Mouse (Mus musculus) intestine, embryonic 16.5 days (tissue): Measurements from ENCODE around the gene Tead4. TPM values are rescaled to one million over a fixed set of nuclear protein-coding genes. Genes with fewer than 3 reads are reported as not detected.

ENCODE experiments used
- ATAC-seq: fragments of 200-750 bp; cut with Nextera tagmentation; 2 replicates; pipeline ENCODE4 v1.8.0; 2017; ENCODE audit warnings: moderate TSS enrichment, moderate library complexity
- H3K27ac ChIP-seq: fragments of 300-500 bp; sonication (generic); 2 replicates; pipeline ENCODE4 v1.5.1; 2014; ENCODE audit warnings: mild to moderate bottlenecking, low read length
- H3K27me3 ChIP-seq: fragments of 300-500 bp; sonication (generic); replicated peaks from 2 replicates; pipeline ENCODE4 v1.6.1; 2014; ENCODE audit warnings: low read length, control low read depth, mixed read lengths; ENCODE audit not compliant: control insufficient read depth, insufficient read depth
- H3K36me3 ChIP-seq: fragments of 300-500 bp; sonication (generic); 2 replicates; pipeline ENCODE4 v1.6.1; 2014; ENCODE audit warnings: low read length, control low read depth; ENCODE audit not compliant: control insufficient read depth, insufficient read depth
- H3K4me1 ChIP-seq: fragments of 300-500 bp; sonication (generic); 2 replicates; pipeline ENCODE4 v1.6.1; 2014; ENCODE audit warnings: low read length, control low read depth, mixed read lengths; ENCODE audit not compliant: control insufficient read depth, insufficient read depth
- H3K4me2 ChIP-seq: fragments of 300-500 bp; sonication (generic); 2 replicates; pipeline ENCODE4 v1.6.1; 2014; ENCODE audit warnings: low read depth, low read length, control low read depth
- H3K4me3 ChIP-seq: fragments of 300-500 bp; sonication (generic); 2 replicates; pipeline ENCODE4 v1.5.1; 2014; ENCODE audit warnings: mild to moderate bottlenecking, low read length
- H3K9ac ChIP-seq: fragments of 300-500 bp; sonication (generic); 2 replicates; pipeline ENCODE4 v1.6.1; 2014; ENCODE audit warnings: low read depth, low read length
- H3K9me3 ChIP-seq: fragments of 300-500 bp; sonication (generic); 2 replicates; pipeline ENCODE4 v1.6.1; 2016; ENCODE audit warnings: low read length, control low read depth; ENCODE audit not compliant: control insufficient read depth
- WGBS: fragments of 180-500 bp; shearing (Covaris S2); extraction: QIAGEN DNeasy Blood & Tissue Kit; methylation state at CpG from one replicate; pipeline ENCODE4 v1.1.7; 2014; 5-methylcytosine and 5-hydroxymethylcytosine counted together
- polyA plus RNA-seq: library from polyadenylated mRNA; unstranded; fragments of >200 nt; fragmentation: Nextera tagmentation; extraction: Ambion mirVana; gene quantifications from 2 replicates; pipeline ENCODE4 v1.2.1, GENCODE M21; 2015

Gene Tead4
- polyA plus RNA-seq = 2.1 and 2.3 TPM in 2 replicates

- H3K4me1 ChIP-seq = peaks cover 20% of the 10 kb centered on the region
- H3K27ac ChIP-seq = peak within 1 kb of the TSS; percentile 60
- H3K27me3 ChIP-seq = peaks cover 13% of the 10 kb centered on the region; the same call in 1 of the 2 replicates
- peaks cover 5% of the 10 kb centered on the region; the same call in 1 of the 2 replicates for H3K9me3 ChIP-seq
- peak within 1 kb of the TSS; percentile 97 for H3K4me2 ChIP-seq
- no peaks in the 10 kb centered on the region for H3K36me3 ChIP-seq
- peak within 1 kb of the TSS; percentile 75 for H3K9ac ChIP-seq
- peak within 1 kb of the TSS; percentile 73 for H3K4me3 ChIP-seq
- 0% methylated on average over 76 of the region's 81 CpGs for WGBS
- ATAC-seq = peak; percentile 94
Measured at GRCm38 (mm10) chr6:128300134-128301001, at the start of gene Tead4. Tead4 (minus strand) TSS chr6:128300823.

GRCm38 (mm10) chr6:128349711-128350110 lies 49.1 kb upstream of the Tead4 start:
- Histone ChIP-seq H3K27ac (no peak overlapping the region), H3K4me2 (no peak overlapping the region), H3K27me3 (no peaks in the 10 kb centered on the region), H3K4me3 (no peak overlapping the region), H3K9me3 (no peaks in the 10 kb centered on the region), H3K4me1 (peaks cover 3% of the 10 kb centered on the region; the same call in 1 of the 2 replicates), H3K9ac (no peak overlapping the region), H3K36me3 (0 out of 2 replicates have a peak, but pooled peaks cover 2% of the 10 kb centered on the region)
- WGBS = 48% methylated on average over 7 of the region's 7 CpGs
- no peak for ATAC-seq

DNA sequence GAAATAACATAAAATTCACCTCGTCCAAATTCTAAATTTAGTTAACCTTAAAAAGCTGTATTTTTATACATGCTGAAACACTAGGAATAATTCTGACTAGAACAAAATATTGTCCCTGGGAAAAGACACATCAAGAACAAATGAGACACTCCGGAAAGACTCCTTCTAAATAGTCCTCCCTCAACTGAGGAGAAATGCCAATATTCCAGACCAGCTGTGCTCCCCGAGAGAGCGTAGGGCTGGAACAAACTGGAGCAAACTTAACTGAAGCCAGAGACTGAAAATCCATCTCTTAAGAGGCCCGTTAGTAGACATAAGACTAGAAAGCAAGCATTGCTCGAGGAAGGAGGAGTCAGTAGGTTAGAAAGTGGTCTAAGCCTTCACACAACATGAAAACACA lies 46.2 kb upstream of the Tead4 start:
- 77% methylated on average over 6 of the region's 6 CpGs for whole genome bisulfite sequencing
- 0 out of 2 replicates have a peak, but pooled peaks cover 2% of the 10 kb centered on the region for H3K36me3 ChIP-seq
- H3K4me2 ChIP-seq = no peak overlapping the region
- no peak overlapping the region for H3K4me3 ChIP-seq
- ATAC-seq = no peak
- H3K4me1 ChIP-seq = no peaks in the 10 kb centered on the region
- no peak overlapping the region for H3K9ac ChIP-seq
- H3K9me3 ChIP-seq = no peaks in the 10 kb centered on the region
- H3K27ac ChIP-seq = no peak overlapping the region
- H3K27me3 ChIP-seq = no peaks in the 10 kb centered on the region

DNA sequence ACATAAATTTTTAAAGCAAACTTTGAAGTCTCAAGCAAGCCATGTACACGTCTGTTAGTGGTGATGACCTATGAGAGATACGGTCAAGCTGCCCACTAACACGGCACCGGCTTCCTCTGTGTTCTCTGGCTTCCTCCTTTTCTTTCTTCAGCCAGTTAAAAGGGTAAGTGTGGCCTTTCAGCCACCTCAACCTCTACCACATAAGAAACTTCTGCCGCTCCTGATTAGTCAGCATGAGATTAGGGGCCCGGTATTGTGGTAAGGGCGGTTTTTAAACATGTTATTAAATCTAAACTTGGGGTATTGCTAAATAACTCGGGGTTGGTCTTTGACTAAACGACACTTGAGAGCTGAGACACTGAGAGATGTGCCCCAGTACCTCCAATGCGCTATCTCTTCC lies 45.0 kb upstream of the Tead4 start:
- Histone ChIP-seq H3K27ac (no peak overlapping the region), H3K9me3 (no peaks in the 10 kb centered on the region), H3K27me3 (no peaks in the 10 kb centered on the region), H3K4me2 (no peak overlapping the region), H3K9ac (no peak overlapping the region), H3K4me3 (no peak overlapping the region), H3K36me3 (no peaks in the 10 kb centered on the region), H3K4me1 (no peaks in the 10 kb centered on the region)
- no peak for ATAC-seq
- 87% methylated on average over 10 of the region's 10 CpGs for WGBS

DNA sequence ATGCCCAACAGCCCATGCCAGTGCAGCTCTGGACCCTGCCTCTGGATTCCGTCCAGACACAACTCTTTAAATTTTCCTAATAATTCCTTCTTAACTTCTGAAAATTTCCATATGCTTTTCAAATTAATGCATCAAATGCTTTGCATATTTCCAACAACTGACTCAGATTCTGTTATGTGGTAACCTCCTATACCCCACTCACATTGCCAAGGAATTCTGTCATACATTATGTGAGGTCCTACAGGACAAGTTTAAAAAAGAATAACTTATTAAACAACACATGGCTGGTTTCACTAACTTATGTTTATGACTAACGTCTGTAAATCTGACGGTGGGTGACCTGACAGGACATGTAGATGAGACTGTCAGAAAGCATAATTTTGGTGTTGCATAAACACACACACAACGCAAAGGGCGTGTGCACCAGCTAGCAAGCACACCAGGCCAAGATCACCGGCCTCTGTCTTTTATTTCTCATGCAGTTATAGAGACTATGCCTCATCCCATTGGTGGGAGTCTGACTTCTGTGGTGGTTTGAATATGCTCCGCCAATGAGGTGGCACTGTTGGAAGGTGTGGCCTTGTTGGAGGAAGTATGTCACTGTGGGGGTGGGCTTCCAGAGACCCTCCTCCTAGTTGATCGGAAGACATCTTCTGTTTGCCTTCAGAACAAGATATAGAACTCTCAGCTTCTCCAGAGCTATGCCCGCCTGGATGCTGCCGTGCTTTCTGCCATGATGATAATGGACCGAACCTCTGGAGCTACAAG lies 41.5 kb upstream of the Tead4 start:
- Histone ChIP-seq H3K9me3 (no peaks in the 10 kb centered on the region), H3K27ac (no peak overlapping the region; the same call in 1 of the 2 replicates), H3K4me2 (no peak overlapping the region), H3K27me3 (no peaks in the 10 kb centered on the region), H3K4me3 (no peak overlapping the region), H3K9ac (no peak overlapping the region), H3K36me3 (no peaks in the 10 kb centered on the region), H3K4me1 (no peaks in the 10 kb centered on the region)
- WGBS = 85% methylated on average over 11 of the region's 11 CpGs
- ATAC-seq = no peak

GRCm38 (mm10) chr6:128338876-128339275 lies 38.3 kb upstream of the Tead4 start:
- Histone ChIP-seq H3K9ac (no peak overlapping the region), H3K36me3 (no peaks in the 10 kb centered on the region), H3K4me2 (no peak overlapping the region), H3K9me3 (no peaks in the 10 kb centered on the region), H3K27ac (peak overlapping the region; percentile 45; the same call in 1 of the 2 replicates), H3K27me3 (no peaks in the 10 kb centered on the region), H3K4me1 (no peaks in the 10 kb centered on the region), H3K4me3 (no peak overlapping the region)
- ATAC-seq = no peak
- WGBS = 28% methylated on average over 5 of the region's 5 CpGs

- WGBS = 63% methylated on average over 7 of the region's 7 CpGs
Measured at GRCm38 (mm10) chr6:128337467-128337866, 36.8 kb upstream of the Tead4 start.

GRCm38 (mm10) chr6:128334397-128335124 lies 33.9 kb upstream of the Tead4 start:
- 22% methylated on average over 12 of the region's 12 CpGs for WGBS
- no peaks in the 10 kb centered on the region for H3K27me3 ChIP-seq
- peak overlapping the region; percentile 10; the same call in 1 of the 2 replicates for H3K4me2 ChIP-seq
- H3K9ac ChIP-seq = no peak overlapping the region
- H3K4me1 ChIP-seq = no peaks in the 10 kb centered on the region
- ATAC-seq = peak; percentile 62; the same call in 1 of the 2 replicates
- H3K9me3 ChIP-seq = no peaks in the 10 kb centered on the region
- peaks cover 13% of the 10 kb centered on the region for H3K36me3 ChIP-seq
- H3K27ac ChIP-seq = no peak overlapping the region
- H3K4me3 ChIP-seq = no peak overlapping the region

More at GRCm38 (mm10) chr6:128337467-128337866, 36.8 kb upstream of the Tead4 start:
- no peak for ATAC-seq
- Histone ChIP-seq H3K27me3 (no peaks in the 10 kb centered on the region), H3K27ac (no peak overlapping the region), H3K4me2 (no peak overlapping the region), H3K4me3 (no peak overlapping the region), H3K36me3 (peaks cover 3% of the 10 kb centered on the region; the same call in 1 of the 2 replicates), H3K4me1 (no peaks in the 10 kb centered on the region), H3K9me3 (no peaks in the 10 kb centered on the region), H3K9ac (no peak overlapping the region)
